Mouse (Mus musculus): Measurements from ENCODE around the gene Hnf4a.

The Hnf4a gene

DNA sequence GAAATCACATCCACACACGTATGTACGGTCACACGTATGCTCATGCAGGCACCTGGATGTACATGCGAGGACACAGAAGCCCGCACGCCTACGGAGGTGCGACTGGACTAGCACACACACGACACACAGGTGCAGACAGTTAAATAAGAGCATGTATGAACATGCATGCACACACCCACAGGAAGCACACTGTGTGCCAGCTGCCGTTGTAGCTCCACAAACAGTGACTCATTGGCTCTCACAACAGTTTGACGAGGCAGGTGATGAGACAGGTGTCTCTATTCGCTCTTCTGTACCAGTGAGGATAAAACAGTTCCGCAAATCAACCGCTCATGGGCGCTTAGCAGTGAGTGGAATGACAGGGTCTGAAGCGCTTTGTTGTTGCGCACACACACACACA, 16.0 kb upstream of the Hnf4a start:
- DNase-seq (ENCODE audit: low read depth, low spot score) = no peak

DNA sequence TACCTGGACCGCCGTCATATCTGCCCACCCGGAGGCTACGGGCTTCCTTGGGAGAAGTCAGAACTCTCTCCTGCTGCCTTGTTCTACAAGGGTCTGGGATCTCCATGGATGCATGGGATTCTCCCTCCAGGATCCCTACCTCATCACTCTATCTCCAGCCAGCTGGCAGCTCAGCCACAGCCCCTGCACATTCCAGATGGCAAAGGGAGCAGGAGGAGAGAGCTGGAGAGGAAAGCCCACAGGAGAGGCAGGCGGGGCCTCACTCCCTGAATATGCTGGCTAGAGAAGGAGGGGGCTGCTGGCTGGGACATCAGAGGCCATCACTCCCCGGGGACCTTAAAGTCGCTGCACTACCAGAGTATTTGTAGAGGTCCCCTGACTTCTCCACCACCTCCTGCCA, 15.3 kb upstream of the Hnf4a start:
- no peak for DNase-seq (ENCODE audit: low read depth, low spot score)

DNA sequence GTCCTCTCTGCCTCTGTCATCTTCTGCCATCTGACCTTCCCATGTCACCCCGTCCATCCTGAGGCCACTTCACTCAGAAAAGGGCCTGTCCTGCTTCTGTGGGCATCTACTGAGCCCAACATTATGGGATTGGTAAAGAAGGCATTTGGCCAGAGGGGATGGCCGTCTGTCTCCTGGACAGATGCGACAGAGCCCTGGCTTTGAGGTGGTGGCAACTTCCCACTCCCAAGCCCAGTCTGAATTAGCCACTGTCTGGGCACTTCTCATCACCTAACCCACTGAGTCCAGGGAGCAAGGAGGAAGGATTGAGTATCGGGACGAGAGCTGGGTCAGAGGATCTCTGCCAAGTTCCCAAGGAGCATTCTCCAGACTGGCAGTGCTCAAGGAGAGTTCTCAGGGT, 14.6 kb upstream of the Hnf4a start, which contains the start of gene R3hdml:
Gene R3hdml (plus strand): TSS at position 301 of the 400 bp plus-strand sequence.
- no peak for DNase-seq (ENCODE audit: low read depth, low spot score)

DNA sequence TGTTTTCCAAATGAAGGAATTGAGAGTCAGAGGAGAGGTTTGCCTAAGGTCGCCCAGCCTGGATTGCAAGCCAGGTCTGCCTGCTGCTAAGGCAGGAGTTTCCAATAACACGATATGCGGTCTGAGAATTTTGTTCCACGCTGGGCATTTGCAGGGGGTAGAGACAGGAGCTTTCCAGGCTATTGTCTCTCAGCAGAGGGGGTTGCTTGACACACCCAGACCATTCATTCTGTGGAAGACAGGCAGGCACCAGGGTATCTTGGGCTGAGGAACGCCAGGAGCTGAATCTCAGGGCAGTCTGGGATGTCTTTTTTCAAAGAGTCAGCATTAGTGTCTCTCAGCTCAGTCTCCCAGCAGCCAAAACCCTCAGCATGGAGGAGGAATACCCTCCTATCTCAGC, 13.6 kb upstream of the Hnf4a start:
- DNase-seq (ENCODE audit: low read depth, low spot score) = no peak

GRCm38 (mm10) chr2:163493976-163494375, 12.6 kb upstream of the Hnf4a start:
- no peak for DNase-seq (ENCODE audit: low read depth, low spot score)

GRCm38 (mm10) chr2:163494456-163494855, 12.2 kb upstream of the Hnf4a start:
- DNase-seq (ENCODE audit: low read depth, low spot score) = no peak

DNA sequence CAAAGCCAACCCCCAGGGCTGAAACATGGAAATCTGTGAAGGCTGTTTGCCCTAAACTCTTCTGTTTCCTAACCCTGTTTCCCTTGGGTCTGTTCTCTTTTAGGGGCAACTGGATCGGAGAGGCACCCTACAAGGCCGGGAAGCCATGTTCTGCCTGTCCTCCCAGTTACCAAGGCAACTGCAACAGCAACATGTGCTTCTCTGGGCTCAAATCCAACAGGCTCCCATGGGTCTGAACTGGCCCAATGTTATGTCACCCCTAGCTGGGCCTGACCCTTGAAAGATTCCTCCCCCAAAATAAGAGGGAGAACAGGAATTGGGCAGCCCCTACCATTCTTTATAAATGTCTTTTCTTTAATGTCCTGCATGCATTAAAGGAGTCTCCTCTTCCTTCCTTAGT, 4.4 kb upstream of the Hnf4a start:
- no peak for DNase-seq (ENCODE audit: low read depth, low spot score)

- DNase-seq (ENCODE audit: low read depth, low spot score) = no peak
These were observed 3.4 kb upstream of the Hnf4a start for GRCm38 (mm10) chr2:163503191-163503590.

DNA sequence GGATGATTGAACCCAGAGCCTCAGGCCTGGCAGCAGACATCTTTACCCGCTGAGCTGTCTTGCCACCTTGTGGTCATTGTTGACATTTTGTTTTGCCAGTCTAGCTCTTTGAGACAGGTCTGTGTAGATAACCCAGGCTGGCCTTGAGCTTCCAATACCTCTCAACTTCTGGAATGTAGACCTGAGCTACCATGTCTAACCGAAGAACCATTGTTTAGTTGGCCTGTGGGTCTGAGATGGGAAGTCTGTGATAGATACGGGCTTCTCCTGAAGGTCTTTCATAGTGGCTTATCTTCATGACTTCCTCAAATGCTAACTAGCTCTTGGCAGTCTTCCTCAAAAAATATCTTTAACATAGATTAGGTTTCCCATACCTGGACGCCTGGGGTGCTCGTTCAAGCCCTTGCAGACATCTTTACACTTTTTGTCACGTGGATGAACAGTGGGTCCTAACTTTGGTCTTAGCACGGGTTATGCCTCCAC, 19.2 kb downstream of the Hnf4a start:
- no peak for DNase-seq (ENCODE audit: low read depth, low spot score)

- no peak for DNase-seq (ENCODE audit: low read depth, low spot score)
These were observed 20.9 kb downstream of the Hnf4a start for GRCm38 (mm10) chr2:163527497-163527896.

DNA sequence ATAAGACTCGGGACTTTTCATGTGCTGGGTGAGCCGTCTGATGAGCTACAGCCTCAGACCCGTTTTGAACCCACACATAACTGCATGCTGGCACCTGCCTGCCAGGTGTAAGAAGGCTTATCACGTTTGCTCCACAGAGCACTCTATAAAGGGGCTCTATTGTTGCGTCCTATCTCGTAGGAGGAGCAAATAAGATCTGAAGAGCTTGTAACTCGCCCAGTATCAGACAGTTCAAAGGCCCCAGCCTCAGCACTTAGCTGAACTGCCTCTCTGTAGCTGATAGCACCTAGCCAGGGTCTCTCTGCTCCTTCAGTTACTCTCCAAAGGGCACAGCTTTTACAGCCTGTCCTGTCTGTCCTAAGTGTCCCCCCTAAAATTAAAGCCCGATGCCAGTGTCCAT, 23.8 kb downstream of the Hnf4a start:
- DNase-seq (ENCODE audit: low read depth, low spot score) = no peak

DNA sequence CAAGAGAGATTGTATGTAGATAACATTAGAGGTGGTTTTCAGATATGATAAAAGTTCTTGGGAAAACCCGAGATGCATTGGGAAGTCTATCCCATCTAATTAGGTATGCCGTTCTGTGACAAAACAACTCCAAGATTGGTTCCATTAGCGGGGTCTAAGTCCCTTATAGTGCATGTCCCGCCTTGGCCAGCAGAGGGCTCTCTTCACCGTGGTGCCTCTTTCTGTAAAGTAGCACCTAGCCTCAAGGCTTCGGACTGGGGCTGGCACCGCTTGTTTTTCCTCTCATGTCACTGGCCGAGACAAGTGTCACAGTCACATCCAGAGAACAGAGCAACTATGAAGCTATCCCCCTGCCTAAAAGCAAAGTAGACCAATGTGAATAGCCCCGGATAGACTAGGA, 25.3 kb downstream of the Hnf4a start:
- DNase-seq (ENCODE audit: low read depth, low spot score) = peak; percentile 63

GRCm38 (mm10) chr2:163533226-163533625, 26.6 kb downstream of the Hnf4a start:
- no peak for DNase-seq (ENCODE audit: low read depth, low spot score)

DNA sequence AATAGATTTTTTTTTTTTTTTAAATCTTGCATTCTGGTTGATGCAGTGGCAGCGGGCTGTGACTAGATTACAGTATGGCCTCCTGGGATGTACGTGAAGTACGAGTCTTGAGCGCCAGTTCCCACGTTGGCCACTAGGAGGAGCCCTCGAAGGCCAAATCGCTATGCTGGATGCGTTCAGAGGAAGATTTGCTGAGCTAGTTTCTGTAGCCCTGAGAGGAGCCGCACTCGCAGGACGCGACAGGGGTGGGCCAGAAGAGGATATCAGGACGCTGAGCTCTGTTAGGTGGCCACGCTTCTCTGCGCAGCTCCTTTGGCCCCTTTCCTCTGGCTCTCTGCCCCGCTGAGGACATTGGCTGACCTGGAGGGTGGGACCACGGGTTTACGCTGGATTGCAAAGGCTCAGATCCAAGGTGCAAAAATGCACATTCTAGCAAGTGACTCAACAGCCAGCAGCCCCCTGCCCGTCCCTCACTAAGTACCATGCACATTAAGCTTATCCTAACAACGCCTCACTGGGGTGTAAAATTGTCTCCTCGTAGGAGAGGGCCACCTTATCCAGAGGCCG, 28.4 kb downstream of the Hnf4a start:
- DNase-seq (ENCODE audit: low read depth, low spot score) = peak; percentile 88

- DNase-seq (ENCODE audit: low read depth, low spot score) = no peak
These were observed 30.8 kb downstream of the Hnf4a start for GRCm38 (mm10) chr2:163537443-163537842.

DNA sequence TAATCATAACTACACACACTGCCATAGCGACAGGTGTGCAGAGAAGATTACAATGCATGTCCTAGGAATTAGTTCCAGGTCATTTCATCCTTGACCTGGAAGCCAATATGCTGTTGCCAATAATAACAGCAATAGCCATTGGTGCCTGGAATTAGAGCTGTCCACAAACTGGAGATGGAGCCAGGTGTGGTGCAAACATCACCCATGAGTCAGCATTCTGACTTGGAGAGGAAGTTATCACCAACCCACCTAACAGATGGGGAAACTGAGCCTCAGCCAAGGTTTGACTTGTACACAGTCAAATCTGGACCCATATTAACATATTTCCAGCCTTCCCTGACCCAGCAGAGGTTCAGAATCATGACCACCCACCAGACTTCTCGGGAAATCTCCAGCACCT, 31.8 kb downstream of the Hnf4a start:
- no peak for DNase-seq (ENCODE audit: low read depth, low spot score)

GRCm38 (mm10) chr2:163539321-163540040, 32.9 kb downstream of the Hnf4a start:
- no peak for DNase-seq (ENCODE audit: low read depth, low spot score)

GRCm38 (mm10) chr2:163540231-163541117, 33.9 kb downstream of the Hnf4a start:
- no peak for DNase-seq (ENCODE audit: low read depth, low spot score)

GRCm38 (mm10) chr2:163541568-163542182, 35.1 kb downstream of the Hnf4a start:
- no peak for DNase-seq (ENCODE audit: low read depth, low spot score)

GRCm38 (mm10) chr2:163542674-163543073, 36.1 kb downstream of the Hnf4a start:
- no peak for DNase-seq (ENCODE audit: low read depth, low spot score)

DNA sequence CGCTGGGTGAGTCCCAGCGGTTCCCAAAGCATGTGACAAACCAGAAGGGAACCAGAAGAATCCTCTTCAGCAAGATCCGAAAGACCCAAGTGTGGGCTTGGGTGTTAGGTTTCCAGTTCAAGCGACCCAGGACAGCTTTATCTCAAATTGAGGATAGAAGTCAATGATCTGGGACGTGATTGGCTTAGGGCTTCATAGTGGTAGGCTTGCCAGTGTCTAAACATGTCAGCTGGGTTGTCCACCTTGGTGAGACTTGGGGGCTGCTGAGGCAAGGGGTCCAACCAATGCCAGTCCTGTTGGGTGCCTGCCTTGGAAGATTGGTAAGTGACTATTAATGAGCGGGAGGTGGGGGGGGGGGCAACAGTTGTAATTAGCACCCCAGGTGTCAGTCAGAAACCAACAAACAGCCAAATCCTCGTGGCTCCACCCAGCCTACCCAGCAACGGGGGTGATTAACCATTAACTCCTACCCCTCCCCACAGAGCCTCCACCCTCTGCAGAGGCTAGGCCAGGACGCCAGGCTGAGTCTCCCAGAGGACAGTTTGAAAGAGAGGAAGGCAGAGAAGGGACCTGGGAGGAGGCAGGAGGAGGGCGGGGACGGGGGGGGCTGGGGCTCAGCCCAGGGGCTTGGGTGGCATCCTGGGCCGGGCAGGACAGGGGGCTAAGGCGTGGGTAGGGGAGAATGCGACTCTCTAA, 40.2 kb downstream of the Hnf4a start:
- DNase-seq (ENCODE audit: low read depth, low spot score) = no peak

Measured in forelimb bud, embryonic 11.5 days (tissue).